Mouse (Mus musculus) left cerebral cortex, adult 8-10 months (tissue): ENCODE data around the gene Slmap. TPM values are rescaled to one million over a fixed set of nuclear protein-coding genes. Genes with fewer than 3 reads are reported as not detected.

ENCODE experiments used
- DNase-seq, 2 experiments: peaks; one replicate each; pipeline ENCODE4 v3.0.0; 2022; ENCODE audit warnings: low spot score in 2 of 2
- total RNA-seq, 4 experiments: library from RNA; stranded (reverse); gene quantifications; 2 replicates each; pipeline ENCODE4 v1.2.4; 2022

Slmap gene
- total RNA-seq, 4 experiments from 2014 or later: 111 to 125 (median 119) TPM

GRCm38 (mm10) chr14:26477738-26478137 lies 57.0 kb downstream of the Slmap start:
- DNase-seq: no peak

DNA sequence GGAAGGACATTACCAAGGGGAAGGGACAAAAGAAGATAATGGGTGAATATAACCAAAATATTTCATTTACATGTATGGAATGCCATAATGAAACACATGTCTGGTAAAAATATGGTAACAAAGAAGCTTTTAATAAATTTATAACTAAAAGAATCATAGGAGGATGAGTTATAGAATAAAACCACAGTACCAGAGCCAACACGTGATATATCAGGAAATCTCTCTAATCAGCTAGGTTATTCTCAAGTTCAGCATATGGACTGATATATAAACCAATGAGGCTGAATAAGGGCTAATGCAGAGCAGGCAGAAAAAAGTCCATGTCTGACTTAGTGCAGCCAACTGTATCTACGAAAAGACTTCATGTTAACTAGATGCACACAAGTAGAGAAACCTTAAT lies 58.3 kb downstream of the Slmap start:
- no peak for DNase-seq

DNA sequence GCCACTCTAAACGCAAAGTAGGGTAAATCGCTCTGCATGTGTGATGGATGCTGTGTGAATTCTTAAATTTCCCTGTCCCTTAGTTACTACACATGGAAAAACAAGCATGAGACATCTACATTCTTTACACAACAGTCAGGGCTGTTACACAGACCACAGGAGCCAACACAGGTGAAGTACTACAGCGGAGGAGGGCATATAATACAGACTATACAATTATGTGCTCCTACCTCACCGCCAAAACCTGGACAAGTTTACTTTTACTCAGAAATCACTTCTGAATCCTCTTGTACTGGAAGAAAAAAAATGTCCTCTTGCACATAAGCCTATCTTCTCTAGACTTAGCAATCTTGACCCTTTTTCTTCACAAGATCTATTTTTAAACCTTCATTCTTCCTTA lies 66.8 kb downstream of the Slmap start:
- DNase-seq: no peak

- DNase-seq: no peak
These were observed 68.1 kb downstream of the Slmap start for GRCm38 (mm10) chr14:26466544-26467125.

DNA sequence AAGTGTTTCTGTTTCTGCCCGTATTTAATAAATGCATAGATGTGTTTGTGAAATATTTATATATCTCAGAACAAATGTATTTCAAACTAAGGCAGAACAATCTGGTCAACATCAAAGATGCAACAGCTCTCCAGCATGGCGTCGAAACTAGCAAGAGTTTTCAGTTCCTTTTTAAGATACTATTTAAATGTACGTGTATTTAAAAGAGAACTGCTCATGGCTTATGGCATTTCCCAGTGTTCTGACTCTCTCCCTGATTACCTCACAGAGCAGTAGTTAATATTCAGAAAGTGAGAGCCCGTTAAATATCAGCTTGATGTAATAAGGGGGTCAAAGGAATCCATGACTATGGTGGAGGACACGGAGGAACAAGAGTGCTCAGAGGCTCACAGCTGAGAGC lies 68.8 kb downstream of the Slmap start:
- no peak for DNase-seq

DNA sequence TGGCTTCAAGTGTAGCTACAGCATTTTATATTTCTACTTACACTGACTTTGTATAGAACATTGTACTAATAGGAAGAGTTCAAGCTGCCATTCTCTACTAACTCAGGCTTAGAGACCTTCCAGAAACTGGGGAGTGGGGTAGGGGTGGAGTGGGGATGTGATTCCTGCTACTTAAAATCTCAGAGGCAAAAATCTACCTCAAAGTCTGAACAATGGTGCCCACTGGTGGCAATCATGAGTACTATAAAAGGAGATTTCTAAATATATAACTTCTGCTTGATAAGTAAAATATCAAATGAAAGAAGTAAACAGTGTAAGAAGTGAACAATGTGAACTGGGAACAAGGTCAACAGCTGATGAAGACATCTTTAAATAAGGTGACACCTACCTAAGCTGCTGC lies 75.2 kb downstream of the Slmap start:
- DNase-seq: no peak

DNA sequence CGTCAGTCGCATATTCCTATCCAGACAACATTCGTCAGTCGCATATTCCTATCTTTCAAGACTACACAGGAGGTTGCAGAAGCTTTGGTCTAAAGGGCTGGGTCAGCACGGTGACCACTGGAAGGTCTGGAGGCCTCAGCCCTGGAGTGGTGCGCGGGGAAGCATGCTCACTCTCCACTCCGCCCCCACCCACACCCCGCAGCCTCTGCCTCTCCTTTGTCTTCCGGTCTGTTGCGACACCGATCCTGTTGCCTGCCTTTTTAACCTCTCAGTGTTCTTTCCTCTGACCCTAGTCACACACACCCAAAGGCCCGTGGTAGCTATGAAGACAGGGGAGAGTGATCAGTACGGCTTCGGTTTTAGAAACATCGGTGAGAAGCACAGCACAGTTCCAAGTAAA lies 79.9 kb downstream of the Slmap start:
- no peak for DNase-seq

- no peak for DNase-seq
These were observed 84.5 kb downstream of the Slmap start for GRCm38 (mm10) chr14:26450036-26450800.

DNA sequence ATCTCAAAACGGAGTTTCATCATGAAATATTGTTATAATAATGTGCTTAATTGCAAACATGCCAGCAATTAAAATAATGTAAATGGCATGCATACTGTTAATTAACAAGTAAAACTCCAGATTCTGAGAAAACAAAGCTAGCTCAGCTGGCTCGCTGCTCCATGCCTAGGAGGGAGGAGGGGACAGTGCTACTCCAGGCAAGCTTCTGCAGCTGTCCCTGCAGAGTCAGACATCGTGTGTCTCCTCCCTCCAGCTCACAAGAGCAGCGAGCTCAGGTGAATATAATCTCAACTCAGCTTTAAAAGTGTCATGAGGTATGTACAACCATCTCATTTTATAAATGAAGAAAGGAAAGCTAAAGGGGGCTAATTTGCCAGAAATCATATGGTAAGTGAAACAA lies 86.2 kb downstream of the Slmap start:
- no peak for DNase-seq

DNA sequence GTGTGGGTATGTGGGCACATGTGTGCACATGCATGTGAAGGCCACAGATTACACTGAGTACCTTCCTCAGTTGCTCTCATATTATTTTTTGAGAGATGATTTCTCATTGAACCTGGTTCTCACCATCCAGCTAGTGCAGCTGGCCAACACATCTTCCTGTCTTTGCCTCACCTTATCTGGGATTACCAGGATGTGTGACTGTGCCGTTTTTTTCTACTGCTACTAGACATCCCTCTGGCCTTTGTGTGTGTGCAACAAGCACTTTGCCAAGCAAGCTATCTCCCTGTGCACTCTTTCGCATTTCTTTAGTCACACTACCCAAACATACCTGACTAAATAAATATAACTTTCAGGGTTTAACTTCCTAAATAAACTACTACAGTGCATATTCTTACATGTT lies 87.5 kb downstream of the Slmap start:
- DNase-seq: no peak

DNA sequence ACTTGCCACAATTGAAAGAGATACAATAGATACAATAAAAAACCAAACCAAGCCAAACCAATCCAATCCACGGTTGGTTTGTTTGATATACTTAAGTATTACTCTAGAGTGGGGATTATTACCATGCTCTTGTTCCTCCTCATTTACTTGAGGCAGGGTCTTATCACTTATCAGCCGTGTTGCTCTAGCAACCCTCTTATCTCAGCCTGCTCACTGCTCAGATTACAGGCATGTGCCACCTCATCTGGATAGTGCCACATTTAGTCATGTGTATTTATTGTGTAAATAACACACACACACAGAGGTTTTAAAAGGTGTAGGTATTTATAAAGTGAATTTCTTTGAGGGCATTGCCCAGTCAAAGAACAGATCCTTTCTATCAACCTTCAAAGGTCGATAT lies 88.2 kb downstream of the Slmap start:
- DNase-seq: no peak

- DNase-seq: no peak
These were observed 92.2 kb downstream of the Slmap start for GRCm38 (mm10) chr14:26442534-26442933.

DNA sequence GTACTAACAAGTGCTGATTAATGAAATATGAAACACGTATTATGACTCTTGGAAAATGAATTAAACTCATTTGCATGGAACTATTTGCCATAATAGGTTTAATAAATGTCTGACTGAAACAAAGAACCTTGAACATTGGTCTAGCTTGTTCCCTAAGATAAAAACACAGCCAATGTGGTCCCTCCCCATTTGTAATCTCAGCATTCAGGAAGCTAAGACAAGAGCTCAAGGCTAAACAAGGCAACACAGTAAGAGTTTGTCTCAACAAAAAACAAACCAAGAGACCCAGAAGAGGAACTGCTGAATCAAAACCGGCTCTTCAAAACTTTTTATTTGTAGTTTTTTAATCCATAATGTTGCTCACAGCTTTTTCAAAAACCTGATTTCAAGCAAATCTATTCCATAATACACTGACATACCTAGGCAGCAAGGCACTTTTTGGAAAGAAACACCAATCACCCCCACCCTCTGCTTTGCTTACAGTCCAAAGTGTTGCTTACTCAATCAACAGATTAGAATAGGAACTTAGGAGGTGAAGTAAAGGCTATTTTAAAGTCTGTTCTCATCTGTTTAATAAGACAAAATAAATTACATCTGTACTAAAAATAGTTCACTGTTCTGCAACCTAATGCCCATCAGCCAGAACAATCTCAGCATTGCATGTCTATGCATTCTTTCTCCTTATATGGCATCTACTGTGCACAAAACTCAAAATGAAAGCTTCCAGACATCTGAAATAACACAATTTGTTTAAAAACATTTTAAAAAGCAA lies 93.5 kb downstream of the Slmap start:
- no peak for DNase-seq

- DNase-seq: no peak
These were observed 94.7 kb downstream of the Slmap start for GRCm38 (mm10) chr14:26439996-26440395.

- DNase-seq: no peak
These were observed 97.0 kb downstream of the Slmap start for GRCm38 (mm10) chr14:26437771-26438170.

GRCm38 (mm10) chr14:26436304-26436703 lies 98.4 kb downstream of the Slmap start:
- DNase-seq: no peak

GRCm38 (mm10) chr14:26432320-26432719 lies 102.4 kb downstream of the Slmap start:
- DNase-seq: no peak

- DNase-seq: no peak
These were observed 102.8 kb downstream of the Slmap start for GRCm38 (mm10) chr14:26431919-26432318.

GRCm38 (mm10) chr14:26420231-26420630 lies 114.5 kb downstream of the Slmap start:
- no peak for DNase-seq

- DNase-seq: no peak
These were observed 116.8 kb downstream of the Slmap start for GRCm38 (mm10) chr14:26417956-26418355.

DNA sequence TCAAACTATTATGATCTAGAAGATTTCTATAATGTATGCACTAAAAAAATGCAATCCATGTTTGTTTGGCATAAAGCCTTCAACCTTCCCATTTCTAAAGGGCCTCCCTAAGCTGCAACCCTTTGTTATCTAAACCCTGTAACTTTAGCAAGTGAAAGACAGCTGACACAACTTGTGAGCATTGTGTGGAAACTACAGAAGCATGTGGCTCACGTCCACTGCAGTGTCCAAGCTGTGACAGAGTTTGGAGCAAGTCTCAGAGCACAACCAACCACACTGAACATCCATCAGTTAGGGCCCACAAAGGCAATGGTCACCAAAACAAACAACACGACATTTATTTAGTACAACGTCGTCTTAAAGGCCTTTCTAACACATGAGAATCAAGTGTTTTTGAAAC lies 117.6 kb downstream of the Slmap start:
- no peak for DNase-seq

- no peak for DNase-seq
These were observed 121.2 kb downstream of the Slmap start for GRCm38 (mm10) chr14:26413581-26413980.

DNA sequence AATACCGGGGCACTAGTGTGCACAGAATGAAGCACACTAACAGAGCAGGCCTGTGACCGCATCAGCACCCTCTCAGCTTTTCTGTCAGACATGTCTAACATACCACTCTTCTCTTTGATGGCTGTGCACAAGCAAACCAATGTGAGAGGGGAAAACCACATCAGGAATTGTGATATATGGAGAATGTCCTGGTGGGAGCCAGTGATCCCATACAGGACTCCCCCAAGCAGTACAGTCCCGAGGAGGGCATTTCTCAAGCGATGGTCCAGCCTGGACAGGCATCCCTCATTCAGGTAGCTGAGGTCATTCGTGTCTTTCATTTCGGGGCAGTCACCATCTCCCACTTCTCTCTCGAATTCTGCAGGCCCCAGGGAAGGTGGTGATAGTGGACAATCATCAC lies 128.0 kb downstream of the Slmap start:
- no peak for DNase-seq
